Mouse (Mus musculus): ENCODE results near the gene Tbc1d1.

The Tbc1d1 gene

DNA sequence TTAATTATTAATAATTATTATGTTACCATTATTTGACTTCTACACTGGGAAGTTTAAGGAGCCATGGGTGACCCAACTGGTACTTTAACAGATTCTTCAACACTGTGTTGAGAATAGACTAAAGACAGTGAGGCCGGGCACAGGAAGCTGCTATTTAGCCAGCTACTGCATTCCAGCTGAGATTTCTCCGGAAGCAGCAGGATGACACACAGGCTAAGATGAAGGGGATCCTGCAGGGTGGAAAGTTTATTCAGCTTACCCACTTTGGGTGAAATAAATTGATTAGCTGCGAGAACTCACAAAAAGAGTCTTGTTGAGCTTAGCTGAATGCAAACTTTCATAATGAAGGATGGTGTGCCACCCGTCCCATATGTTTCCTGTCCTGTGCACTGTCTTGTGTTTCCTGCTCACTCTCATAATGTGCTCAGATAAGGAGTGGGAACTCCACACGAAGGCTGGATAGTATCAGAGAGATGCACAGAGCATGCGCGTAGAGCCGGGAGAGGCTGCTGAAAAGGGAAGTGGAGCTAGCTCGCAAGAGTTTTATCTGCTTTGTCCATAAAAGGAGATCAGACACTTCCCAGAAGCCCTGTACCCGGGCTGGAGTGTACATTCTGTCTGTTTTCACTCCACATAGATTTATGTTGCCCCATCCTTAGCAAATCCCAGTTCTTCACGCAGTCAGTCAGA lies at the start of gene Tbc1d1:
Gene Tbc1d1, plus strand, starts transcription at position 445 of the 690 bp plus-strand sequence.
- DNase-seq (ENCODE audit: low spot score): no peak

GRCm38 (mm10) chr5:64107596-64108289 lies 48.4 kb upstream of the Tbc1d1 start:
- DNase-seq (ENCODE audit: low spot score): no peak

DNA sequence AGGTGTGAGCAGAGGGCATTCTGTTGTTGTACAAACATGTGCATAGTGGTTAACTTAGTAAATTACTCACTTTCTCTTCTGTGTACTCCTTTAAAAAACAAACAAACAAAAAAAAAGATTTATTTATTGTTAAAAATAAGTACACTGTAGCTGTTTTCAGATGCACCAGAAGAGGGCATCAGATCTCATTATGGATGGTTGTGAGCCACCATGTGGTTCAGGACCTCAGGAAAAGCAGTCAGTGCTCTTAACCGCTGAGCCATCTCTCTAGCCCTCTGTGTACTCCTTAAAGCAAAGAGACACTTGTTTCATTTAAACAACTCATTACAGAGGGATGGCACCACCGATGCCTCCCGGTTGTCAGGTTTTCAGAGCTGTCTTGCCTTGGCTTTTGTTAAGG lies 46.9 kb upstream of the Tbc1d1 start:
- DNase-seq (ENCODE audit: low spot score): peak; percentile 50

- DNase-seq (ENCODE audit: low spot score): no peak
Measured at GRCm38 (mm10) chr5:64112360-64112759, 43.7 kb upstream of the Tbc1d1 start.

GRCm38 (mm10) chr5:64114210-64114609 lies 41.9 kb upstream of the Tbc1d1 start:
- no peak for DNase-seq (ENCODE audit: low spot score)

DNA sequence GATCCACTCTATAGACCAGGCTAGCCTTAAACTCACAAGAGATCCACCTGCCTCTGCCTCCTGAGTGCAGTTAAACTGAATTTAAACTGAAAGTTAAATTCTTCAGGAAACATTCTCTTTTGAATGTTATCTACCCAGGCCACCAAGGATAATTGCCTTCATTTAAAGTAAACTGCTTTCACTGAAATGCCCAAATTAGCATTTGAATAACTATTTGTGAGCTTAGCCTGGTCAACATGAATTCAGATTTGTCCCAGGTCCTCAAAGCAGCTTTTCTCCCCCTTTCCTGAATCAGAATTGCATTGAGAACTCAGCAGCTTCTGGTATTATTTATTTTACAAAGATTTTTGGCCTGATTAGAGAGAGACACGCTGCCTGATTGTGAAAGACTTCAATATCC lies 38.9 kb upstream of the Tbc1d1 start:
- DNase-seq (ENCODE audit: low spot score): no peak

DNA sequence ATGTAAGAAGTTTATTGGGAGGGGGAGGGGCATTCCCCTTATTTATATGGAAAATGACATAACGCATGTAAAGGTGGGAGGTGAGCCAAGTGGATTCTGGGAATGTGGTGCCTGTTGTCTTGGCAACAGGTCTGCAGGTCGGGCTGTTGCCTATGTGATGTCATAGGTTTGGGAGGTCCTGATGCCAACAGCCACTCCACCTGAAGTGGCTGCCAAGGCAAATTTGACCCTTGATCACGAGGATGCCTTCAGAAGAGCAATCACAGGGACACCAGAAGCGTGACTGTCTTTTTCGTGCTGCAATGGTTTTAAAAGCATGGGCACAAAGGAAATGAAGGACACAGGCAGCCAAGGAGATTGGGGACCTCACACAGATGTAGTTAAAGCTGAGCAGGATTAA lies 30.3 kb upstream of the Tbc1d1 start:
- DNase-seq (ENCODE audit: low spot score): no peak

GRCm38 (mm10) chr5:64131550-64131949 lies 24.6 kb upstream of the Tbc1d1 start:
- no peak for DNase-seq (ENCODE audit: low spot score)

- DNase-seq (ENCODE audit: low spot score): no peak
Measured at GRCm38 (mm10) chr5:64133901-64134300, 22.2 kb upstream of the Tbc1d1 start.

DNA sequence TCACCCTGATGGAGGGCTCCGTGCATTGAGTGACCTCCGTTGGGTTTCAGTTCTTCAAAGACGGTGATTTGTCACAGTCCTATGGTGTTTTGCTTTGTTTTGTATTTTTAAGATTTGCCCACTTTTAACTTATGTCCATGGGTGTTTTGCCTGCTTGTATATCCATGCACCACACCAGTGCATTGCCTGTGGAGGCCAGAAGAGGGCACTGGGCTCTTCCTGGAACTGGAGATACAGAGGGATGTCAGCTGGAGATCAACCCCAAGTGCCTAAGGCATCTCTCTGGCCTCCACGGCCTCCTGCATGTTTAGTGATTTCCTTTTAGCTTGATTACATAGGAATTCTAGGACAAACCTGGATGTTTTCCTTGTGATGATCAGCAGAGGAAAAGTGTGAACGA lies 19.8 kb upstream of the Tbc1d1 start:
- DNase-seq (ENCODE audit: low spot score): no peak

DNA sequence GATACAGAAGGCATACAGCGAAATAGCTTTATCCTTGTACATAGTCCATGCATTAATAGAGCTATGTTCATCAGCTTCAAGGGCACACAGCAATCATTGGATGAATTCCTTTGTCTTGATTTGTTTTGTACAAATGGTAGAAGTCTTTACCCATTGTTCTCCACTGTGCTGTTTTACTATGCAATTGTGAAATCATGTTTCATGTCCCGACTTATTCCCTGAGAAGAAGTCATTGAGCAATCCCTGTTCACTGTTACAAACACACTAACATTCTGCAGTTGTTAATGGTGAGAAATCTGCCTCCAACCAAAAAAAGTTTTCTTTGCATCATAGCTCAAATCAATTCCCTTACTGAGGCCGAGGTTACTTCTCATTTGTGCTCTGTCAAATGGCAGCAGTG lies 15.9 kb upstream of the Tbc1d1 start:
- DNase-seq (ENCODE audit: low spot score): no peak

DNA sequence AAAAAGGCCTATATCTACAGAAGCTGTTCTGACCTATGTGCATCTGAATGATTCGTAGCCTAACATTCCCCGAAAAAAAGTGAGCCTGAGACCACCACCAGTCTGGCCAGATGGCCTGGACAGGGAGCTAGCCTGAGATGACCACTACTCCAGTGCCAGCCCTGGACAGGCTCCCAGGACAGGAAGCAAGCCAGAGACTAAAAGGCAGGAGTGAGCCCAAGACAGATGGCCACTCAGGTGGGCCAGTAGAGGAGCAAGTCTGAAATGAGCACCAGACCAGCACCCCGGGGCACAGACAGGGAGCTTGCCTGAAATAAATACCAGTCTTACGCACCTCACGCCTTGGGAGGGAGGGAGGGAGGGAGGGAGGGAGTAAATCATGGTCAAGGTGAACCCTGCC lies 11.8 kb upstream of the Tbc1d1 start:
- no peak for DNase-seq (ENCODE audit: low spot score)

DNA sequence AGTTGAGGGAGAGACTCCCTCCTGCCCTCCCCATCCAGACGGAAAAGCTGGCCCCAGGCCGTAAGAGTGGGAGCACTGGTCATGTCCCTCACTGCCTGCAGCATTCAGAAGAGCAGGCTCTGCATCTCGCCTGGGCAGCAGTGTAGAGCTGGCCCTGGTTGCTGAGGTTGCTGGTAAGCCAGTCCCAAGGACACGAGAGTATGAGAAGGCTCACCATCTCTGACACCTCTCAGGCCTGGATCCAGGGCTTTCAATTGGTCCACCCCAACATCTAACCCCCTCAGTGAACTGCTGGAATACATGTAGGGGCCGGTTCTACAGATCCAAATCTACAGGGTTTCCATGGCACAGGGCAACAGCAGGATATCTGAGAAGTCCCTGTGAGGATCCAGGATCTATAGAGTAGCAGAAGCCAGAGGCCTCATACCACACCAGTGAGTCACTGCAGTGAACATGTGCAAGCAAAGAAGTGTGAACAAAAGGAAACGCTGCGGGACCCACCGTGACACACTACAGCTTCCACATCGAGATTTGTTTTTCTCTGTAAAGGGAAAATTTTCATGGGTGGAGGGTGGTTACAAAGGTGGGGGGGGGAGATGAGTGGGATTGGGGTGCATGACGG lies 9.6 kb upstream of the Tbc1d1 start:
- no peak for DNase-seq (ENCODE audit: low spot score)

DNA sequence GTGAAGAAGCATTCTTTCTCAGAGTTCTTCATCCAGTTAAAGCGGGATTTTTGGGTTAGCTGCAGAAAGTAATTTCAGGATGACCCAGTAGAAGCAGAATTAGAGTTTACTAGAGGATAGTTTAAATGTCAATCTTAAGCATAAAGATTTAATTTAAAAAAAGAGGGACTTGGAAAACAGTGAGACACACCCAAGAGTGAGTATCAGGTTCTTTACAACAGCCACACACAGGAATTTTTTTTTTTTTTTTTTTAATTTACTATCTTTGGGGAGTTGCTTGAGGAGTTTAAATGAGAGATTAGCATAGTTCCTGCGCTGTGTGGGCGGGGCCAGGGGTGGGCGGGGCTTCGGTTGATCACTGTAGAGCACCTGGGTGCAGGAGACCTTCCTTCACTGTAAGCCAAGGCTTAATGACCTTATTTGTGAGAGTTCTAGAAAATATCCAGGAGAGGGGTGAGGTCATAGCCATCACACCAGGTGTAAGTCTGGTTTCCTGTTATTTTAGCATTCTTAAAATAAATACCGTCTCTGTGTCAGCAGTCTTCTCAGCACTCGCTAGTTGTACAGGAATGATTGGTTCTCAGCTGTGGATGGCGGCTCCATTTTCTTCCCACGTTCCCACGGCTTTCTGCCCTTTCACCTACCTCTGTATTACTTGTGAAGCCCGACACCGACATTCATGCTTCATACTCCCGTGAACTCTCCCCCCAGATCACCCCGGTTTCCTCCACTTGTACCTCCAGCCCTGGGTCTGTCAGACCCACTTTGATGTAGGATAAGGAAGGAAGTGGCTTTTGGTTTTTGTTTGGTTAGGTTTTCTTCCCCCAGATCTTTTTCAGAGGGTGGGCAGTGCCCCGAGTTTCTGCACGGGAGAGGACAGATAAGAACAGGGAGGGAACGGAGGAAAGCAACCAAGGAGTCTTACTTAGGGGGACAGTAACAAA lies 6.6 kb upstream of the Tbc1d1 start:
- no peak for DNase-seq (ENCODE audit: low spot score)

GRCm38 (mm10) chr5:64153319-64153718 lies 2.8 kb upstream of the Tbc1d1 start:
- no peak for DNase-seq (ENCODE audit: low spot score)

- DNase-seq (ENCODE audit: low spot score): no peak
Measured at GRCm38 (mm10) chr5:64156579-64156978, 474 bp downstream of the Tbc1d1 start.

DNA sequence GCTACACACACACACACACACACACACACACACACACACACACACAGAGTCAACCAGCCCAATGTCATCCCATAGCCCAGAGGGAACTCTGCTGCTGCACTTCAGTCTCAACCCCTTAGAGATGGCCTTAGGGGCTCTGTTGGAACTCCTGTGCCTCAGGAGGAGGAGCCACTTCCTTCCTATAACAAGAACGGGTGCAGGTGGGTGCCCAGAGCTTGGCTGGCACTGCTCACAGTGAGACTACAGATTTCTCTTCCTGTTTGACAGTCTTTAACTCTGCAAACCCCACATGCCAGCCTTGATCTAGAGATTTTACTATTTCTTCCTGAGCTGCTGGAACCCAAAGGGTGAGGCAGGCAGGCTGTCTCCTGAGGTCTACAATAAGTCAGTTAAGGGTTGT lies 1.8 kb downstream of the Tbc1d1 start:
- no peak for DNase-seq (ENCODE audit: low spot score)

DNA sequence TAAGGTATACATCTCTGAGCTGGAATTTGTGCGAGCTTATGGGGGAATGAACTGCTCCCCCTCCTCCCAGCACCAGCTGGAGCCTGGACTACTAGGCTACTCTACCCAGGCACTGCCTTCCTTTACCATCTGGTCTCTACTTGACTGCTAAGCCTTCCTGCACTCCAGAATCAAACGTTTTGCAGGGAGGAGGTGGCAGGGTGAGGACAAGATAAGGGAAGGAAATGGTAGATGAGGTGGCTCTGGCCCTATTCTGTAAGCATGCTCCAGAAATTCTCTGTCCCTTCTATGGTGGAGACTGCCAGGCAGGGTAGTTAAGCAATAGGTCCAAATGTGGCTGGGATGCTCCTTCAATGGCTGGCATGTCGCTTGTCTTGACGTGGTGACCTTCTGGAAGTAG lies 2.4 kb downstream of the Tbc1d1 start:
- DNase-seq (ENCODE audit: low spot score): no peak

GRCm38 (mm10) chr5:64159065-64159780 lies 3.1 kb downstream of the Tbc1d1 start:
- peak; percentile 42 for DNase-seq (ENCODE audit: low spot score)

- DNase-seq (ENCODE audit: low spot score): peak; percentile 70
Measured at GRCm38 (mm10) chr5:64159781-64160704, 3.9 kb downstream of the Tbc1d1 start.
